Mouse (Mus musculus) telencephalon, adult 2 months (tissue): ENCODE data around the gene Rbck1.

Experiments
- DNase-seq: peaks from one replicate; pipeline ENCODE4 v3.0.0-alpha.2; 2011; ENCODE audit warnings: low read depth, low spot score

The Rbck1 gene

DNA sequence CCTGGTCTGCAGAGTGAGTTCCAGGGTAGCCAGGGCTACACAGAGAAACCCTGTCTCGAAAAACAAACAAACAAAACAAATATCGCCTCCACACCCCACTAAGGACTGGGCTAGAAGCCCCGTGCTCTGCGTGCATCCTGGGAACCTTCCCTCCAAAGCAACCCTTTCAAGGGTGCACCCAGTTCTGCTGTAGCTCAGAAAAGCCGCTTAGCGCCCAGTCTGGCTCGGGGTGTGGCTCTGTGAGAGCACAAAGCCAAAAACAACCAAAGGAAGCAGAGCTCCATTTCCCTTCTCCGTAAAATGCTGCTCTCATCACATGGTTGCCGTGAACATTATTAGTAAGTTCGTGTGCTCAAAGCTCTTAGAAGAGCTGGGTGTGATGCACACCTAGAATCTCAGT, 11.9 kb upstream of the Rbck1 start:
- DNase-seq, result no peak

- peak; percentile 28 for DNase-seq
Measured at GRCm38 (mm10) chr2:152343329-152344213, 11.1 kb upstream of the Rbck1 start, which contains the start of gene Trib3. TSS of gene Trib3 (minus strand) at chr2:152344032.

- no peak for DNase-seq
Measured at GRCm38 (mm10) chr2:152339631-152340179, 7.3 kb upstream of the Rbck1 start.

GRCm38 (mm10) chr2:152338319-152338718, 5.9 kb upstream of the Rbck1 start:
- no peak for DNase-seq

DNA sequence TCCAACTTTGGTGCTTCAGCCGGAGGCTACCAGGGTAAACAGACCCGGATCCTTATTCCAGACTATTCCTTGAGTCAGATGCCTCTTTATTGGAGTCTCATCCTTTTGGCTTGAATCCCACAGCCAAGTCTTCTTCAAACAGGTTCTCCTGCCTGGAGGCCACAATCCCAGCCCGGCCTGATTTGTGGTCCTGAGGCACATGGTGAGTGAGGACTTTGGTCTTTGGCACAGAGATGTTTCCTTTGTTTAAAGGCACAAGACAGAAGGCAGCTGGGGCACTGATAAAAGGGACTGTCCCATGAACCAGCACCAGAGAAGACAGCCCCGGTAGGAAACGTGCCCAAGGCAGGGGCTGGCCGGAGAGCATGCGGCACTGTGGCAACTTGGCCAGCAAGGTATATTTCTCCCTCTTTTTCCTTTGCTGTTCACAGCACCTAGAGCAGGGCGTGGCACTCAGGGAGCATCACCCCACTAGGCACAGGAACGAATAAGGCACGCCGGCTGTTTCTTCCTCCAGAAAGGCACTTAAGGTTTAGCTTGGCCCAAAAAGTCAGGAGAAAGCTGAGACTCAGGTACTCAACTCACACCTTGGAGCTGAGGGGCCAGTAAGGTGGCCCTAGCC, 5.2 kb upstream of the Rbck1 start:
- DNase-seq, result no peak

DNA sequence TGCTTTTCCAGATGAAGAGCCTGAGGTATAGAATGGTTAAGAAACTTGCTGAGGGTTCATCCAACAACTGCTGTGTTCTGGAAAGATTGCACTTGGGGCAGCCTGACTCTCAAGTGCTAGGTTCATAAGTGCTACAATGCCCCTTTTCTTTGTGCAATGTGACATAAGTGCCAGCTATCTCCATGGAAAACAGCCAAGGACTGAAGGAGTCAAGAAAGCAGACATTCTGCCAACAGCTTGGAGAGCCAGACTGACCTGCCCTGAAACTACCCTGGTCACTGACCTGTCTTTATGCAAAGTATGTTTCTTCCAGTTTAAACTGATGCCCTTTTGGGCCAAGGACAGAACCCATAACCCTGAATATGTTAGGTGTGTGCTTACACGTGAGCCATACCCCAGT, 4.4 kb upstream of the Rbck1 start:
- DNase-seq, result no peak

DNA sequence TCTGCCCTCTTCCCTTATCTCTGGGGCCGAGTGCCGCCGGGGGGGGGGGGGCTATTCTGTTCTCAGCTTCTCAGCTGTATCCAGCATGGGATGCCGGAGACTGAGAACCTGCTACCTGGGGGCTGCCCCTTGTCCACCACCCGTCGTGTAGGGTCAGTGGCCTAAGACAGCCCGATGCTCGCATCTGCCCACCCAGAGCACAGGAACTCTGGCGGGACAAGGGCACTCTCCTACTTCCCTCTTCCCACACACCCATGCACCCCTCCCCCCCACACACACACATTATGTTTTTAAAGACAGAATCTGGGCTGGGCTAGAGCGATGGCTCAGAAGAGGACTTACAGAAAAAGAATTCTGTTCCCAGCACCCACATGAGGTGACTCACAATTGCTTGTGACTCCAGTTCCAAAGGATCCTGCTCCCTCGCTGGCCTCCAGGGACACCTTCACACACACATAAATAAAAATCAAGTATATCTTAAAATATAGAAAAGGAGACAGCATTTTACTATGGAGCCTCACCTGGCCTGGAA, 2.9 kb upstream of the Rbck1 start:
- no peak for DNase-seq

DNA sequence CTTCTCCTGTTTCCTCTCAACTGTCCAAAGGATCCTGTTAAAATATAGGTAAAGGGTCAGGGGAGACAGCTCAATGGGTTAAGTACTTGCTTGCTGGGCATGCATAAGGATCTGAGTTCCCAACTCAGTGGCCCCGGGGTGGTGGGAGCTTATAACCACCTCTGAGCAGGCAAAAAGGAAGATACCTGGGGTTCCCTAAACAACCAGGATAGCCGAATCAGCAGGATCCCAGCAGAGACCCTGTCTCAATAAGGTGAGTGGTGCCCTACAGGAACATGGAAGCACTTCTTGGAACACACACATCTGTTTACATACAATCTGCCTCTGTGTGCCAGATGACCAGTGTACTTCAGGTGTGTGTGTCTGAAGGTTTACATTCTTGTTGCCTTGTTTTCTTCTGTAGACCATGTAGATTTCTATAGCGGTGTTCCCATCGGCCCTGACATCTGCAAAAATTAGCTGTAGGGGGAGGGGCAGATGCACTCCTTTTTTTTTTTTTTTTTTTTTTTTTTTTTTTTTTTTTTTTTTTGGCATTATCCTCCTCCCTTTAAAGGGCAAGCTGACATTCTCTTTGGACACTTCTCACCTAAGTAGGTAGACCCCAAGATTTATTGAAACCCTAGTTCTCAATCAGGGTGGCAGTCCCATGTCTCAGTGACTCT, 1.0 kb upstream of the Rbck1 start:
- DNase-seq, result no peak

GRCm38 (mm10) chr2:152330858-152331423, 1.5 kb downstream of the Rbck1 start:
- no peak for DNase-seq

GRCm38 (mm10) chr2:152327980-152328379, 4.5 kb downstream of the Rbck1 start:
- DNase-seq, result no peak

DNA sequence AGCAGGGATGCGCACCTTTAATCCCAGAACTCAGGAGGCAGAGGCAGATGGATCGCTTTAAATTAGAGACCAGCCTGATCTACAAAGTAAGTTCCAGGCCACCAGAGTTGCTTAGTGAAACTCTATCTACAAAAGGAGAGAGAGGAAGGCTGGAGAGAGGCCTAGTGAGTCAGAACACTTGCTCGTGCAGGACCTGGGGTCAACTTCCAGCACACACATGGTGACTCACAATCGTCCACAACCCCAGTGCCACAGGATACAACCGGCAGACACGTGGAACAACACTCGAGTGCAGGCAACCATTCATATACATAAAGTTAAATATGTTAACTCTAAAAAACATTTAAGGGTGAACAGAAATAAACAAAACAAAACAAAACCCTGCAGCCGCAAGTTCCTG, 5.8 kb downstream of the Rbck1 start:
- DNase-seq, result no peak

- no peak for DNase-seq
Measured at GRCm38 (mm10) chr2:152326157-152326556, 6.3 kb downstream of the Rbck1 start.

DNA sequence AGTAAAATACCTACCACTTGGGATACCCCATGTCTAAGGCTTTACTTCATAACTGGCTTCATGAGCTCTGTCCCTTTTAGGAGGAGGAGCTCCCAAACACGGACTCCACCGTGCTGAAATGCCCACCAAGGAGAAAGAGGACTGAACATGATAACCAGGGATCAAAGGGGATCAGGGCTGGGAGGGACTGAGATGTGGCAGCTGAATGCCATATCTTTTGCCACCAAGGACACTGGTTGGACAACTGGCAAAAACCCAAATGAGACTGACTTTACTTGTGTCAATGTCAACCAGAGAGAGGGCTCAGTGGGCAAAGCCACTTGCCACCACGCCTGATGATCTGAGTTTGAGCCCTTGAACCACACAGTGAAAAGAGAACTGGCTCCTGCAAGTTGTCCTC, 7.6 kb downstream of the Rbck1 start:
- DNase-seq, result no peak

DNA sequence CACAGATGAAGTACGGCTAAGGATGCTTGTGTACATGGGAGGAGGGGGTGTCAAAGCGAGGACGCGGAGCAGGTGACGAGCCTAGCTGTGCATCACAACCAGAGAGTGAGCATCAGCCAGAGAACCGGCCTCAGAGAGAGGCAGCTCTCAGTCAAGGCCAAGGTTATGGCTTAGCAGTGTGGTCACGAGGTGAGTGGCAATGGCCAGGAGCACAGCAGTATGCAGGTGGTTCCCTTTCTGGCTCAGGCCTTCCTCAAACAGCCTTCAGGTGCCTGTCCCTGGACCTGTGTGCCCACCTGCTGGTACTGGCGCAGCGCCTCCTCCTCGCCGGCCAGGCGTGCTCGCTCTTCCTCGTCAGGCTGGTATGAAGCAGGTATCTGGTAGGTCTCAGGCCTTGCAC, 8.5 kb downstream of the Rbck1 start:
- no peak for DNase-seq

DNA sequence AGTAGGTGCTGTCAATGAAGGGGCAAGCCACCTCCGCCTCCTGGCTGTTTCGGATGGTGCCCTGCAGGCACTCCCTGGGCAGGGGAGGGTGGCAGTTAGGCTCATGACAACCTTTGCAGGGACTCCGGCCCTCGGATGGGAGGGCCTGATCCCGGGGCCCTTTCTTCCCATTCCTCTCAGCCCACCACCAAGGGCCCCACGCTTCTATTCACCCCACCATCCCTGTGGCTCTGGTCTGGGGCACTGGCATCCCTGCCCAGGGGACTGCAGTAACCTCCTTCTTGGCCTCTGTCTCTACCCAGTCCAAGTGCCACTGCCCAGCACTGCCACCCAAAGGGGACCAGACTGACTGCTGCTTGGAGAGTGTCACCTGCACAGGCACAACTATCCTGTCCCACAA, 10.3 kb downstream of the Rbck1 start:
- no peak for DNase-seq

GRCm38 (mm10) chr2:152321558-152321957, 10.9 kb downstream of the Rbck1 start:
- no peak for DNase-seq

- no peak for DNase-seq
Measured at GRCm38 (mm10) chr2:152317054-152317453, 15.4 kb downstream of the Rbck1 start.

GRCm38 (mm10) chr2:152313926-152314325, 18.5 kb downstream of the Rbck1 start:
- DNase-seq, result no peak

DNA sequence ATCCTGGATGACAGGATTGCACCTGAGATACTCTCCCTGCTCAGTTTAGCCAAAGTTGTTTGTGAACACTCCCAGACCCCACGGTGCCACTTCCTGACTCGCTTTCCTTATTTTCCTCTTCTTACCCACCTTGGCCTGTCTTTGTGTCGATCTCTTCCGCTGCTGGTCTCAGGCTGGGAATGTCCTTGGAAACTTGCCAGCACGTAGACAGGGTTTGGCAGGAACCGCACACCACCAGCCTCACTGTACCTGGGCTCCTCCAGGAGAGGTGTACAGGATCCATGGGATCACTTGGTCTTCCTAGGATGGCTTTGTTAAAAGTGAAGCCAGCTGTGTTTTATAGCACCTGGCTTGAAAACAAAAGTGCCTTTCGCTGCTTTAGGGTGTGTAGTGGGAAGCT, 19.5 kb downstream of the Rbck1 start:
- no peak for DNase-seq

DNA sequence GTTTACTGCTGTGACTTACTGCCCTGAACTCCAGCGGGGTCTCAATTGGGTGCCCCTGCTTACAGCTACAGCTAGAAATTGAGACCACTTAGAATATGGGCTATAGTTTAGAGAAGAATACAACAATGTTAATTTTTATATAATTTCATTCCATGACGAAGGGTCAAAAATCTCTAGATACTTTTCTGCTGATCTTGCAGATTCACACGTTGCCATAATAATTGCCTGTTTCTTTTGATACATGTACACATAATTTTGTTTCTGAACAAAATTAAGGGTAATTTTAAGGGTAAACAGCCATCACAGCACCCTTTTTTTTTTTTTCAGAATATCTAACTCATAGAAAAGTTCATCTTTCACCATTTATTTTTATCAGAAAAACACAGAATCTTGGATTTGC, 25.3 kb downstream of the Rbck1 start:
- DNase-seq, result no peak

GRCm38 (mm10) chr2:152305480-152305879, 27.0 kb downstream of the Rbck1 start:
- DNase-seq, result no peak

- DNase-seq, result no peak
Measured at GRCm38 (mm10) chr2:152303781-152304180, 28.7 kb downstream of the Rbck1 start.
